Mouse (Mus musculus): Measurements from ENCODE around the gene F10.
A peak's percentile ranks its signal among the peaks of the same experiment; 100 is the strongest.

F10 gene

DNA sequence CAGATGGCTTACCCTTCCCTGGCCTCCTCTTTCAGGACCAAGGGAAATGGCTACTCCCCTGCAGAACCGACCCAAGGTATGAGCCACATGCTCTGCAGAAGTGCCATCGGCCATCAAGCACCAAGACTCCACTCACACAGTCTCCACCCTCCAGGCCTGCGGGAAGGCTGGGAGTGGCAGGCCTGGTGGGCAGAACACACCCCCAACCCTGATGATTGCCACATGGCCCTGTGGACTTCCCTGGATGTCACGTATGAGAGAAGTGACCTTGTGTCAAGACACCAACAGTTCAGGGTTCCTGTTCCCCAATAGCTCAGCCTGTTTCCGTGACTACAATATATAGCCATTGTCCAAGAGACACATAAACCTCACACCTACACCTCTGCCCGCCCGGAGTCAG lies at the start of gene F10:
Gene F10 (plus strand): TSS at position 294 of the 400 bp plus-strand sequence.
- no peak for DNase-seq

- DNase-seq: peak; percentile 79 to 80
Measured at GRCm38 (mm10) chr8:12987571-12987970, 49.5 kb upstream of the F10 start.

DNA sequence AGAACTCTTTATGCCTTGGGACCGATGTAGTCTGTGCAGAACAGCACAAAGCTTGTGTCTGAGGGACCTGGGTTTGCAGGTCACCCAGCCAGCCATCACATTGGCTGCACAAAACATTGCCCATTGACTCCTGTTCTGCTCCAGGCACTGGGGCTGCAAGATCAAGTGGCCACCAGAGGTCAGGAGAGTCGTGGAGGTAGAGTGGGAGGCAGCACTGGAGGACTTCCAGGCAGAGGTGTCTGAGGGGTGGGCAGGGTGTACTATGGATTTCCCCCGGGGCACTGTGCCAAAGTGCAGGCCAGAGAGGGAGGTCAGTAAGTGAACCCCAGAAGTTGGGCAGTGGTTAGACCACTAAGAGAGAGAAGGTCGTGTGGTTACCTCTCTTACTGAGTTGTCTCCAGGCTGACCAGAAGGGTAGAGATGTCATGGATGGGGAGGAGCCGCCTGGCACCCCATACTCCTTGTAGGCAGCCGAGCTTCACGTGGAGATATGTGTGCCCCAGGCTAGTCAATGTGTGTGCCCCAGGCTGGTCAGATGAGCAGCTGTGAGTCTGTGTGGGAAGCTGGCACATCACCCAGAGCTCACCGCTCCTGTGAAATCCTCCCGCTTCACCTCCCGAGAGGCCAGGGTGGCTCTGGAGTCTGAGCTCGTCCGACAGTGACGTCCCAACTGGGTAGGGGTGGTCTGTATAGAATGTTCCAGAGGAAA lies 48.2 kb upstream of the F10 start:
- DNase-seq: peak; percentile 53 to 64

- DNase-seq: no peak
Measured at GRCm38 (mm10) chr8:12991411-12991810, 45.7 kb upstream of the F10 start.

- no peak for DNase-seq
Measured at GRCm38 (mm10) chr8:12994468-12994867, 42.6 kb upstream of the F10 start.

- DNase-seq: peak in 1 of 2 experiments; percentile 62
Measured at GRCm38 (mm10) chr8:12995481-12995880, 41.6 kb upstream of the F10 start.

DNA sequence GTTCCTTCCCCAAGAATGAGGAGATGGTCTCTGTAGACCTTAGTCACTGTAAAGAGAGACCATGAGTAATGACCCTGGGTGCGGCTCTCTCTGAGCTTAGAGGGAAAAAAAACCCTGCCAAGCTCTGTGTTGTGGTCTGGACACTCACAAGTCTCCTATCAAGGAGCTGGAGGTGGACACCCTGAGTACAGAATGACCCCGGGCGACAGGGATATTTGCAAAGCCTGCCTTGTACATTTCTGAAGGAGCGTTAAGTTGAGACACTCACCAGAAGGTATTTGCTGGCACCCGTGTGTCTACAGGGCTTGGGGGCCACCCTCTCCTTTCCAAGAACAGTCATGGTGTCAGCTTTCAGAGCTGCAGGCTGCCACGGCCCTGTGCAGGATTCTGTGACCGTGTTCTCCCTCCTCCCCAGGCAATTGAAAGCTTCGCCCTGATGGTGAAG lies 40.3 kb upstream of the F10 start:
- no peak for DNase-seq

DNA sequence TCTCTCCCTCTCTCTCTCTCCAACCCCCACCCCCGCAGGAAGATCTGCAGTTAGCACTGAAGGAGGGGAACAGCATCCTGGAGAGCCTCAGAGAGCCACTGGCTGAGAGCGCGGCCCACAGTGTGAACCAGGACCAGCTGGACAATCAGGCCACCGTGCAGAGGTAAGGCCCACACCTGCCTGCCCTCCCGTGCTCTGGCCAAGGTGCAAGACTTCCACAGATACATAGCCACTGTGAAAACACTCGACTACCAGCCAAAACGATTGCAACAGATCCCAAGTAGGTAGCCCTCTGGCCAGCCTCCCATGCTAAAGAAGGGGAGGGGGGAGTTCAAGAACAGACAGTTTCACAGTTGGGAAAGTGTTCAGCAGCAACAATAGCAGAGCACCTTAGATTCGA lies 38.8 kb upstream of the F10 start:
- no peak for DNase-seq

DNA sequence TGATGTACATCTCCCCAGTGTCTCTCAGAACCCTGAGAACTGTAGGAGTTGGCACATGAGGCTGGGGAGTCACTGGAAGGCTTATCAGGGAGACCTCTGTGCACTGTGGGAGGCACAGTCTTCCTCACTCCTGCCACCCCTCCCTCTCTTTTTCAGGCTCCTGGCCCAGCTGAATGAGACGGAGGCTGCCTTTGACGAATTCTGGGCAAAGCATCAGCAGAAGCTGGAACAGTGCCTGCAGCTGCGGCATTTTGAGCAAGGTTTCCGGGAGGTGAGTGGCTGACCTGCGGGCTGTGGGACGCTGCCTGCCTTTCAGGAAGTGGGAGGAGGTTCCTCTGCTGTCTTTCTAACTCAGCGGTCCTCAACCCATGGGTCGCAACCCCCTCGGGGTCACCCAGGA lies 37.3 kb upstream of the F10 start:
- DNase-seq: no peak

GRCm38 (mm10) chr8:13007458-13007857 lies 29.6 kb upstream of the F10 start:
- no peak for DNase-seq

- DNase-seq: no peak
Measured at GRCm38 (mm10) chr8:13010313-13010712, 26.8 kb upstream of the F10 start.

DNA sequence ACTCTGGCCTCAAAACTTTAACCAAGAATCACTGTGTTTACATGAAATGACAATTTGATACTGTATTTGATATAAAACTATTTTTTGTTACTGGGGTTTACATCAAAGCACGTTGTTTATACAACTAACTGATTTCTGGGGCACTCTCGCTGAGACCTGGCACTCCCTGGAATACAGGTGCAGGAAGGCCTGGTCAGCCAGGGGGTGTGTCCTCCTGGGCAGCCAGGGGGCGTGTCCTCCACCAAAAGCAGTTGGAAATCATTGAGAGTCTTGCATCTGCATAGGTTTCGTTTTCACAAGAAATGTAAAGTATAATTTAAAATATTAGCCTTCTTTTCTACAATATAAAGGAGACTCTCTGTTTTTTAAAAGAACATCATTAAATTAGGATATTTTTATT lies 17.5 kb upstream of the F10 start:
- no peak for DNase-seq

- peak in 1 of 2 experiments; percentile 6 for DNase-seq
Measured at GRCm38 (mm10) chr8:13021830-13022229, 15.3 kb upstream of the F10 start.

DNA sequence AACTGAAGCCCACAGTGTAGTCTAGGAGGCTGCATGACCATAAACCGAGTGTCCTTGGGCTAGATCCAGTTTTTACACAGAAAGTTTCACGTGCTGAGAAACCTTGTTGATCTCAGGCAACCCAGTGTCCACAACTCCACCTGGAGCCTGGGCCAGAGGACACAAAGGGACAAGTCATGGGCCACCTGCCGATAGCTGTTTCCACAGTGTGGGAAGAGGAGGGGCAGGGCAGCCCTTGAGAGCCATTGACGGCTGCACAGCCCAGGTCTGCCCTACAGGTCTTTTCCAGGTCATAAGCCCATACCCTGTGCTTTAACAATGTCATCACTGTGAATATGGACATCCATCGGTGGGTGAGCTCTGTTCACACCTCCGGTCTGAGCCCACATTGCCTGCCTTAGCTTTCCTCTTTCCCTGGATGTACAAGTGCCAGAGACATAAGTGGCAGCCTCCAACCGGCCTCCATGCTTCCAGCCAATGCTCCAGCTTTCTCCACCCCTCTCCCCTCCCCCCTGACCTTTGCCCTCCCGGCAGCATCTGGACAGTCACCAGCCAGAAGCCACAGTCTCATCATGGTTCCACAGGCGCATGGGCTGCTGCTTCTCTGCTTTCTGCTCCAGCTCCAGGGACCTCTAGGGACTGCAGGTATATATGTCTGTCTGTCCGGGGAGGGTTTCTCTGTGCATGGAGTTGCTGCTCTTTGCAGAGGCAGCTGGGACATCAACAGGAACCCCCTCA lies 11.5 kb upstream of the F10 start, which contains the start of gene F7:
Gene F7 (plus strand): TSS at position 548 of the 738 bp plus-strand sequence.
- DNase-seq: no peak

GRCm38 (mm10) chr8:13027615-13028014 lies 9.5 kb upstream of the F10 start:
- DNase-seq: no peak

GRCm38 (mm10) chr8:13028482-13028881 lies 8.6 kb upstream of the F10 start:
- DNase-seq: peak; percentile 34 to 50

DNA sequence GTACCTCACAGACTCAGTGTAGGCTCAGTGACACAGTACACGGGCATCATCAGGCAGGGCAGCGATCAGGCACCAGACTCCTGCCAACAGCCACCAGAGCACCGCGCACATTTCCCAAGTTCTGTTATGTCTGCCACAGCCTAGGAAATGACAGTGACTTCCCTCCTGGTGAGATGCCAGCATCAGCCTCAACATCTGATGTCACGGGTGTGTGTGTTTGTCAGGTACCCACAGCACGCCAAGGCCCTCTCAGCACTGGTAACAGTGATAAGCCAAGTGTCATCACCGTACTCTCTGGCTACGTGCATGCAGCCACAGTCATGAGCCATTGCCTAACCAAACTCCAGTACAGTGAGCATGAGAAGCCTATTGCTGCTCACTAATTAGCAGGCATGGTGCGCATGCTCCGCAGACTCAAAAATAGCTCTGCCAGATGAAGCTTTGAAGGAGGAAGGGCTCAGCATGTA lies 729 bp upstream of the F10 start:
- DNase-seq: no peak

DNA sequence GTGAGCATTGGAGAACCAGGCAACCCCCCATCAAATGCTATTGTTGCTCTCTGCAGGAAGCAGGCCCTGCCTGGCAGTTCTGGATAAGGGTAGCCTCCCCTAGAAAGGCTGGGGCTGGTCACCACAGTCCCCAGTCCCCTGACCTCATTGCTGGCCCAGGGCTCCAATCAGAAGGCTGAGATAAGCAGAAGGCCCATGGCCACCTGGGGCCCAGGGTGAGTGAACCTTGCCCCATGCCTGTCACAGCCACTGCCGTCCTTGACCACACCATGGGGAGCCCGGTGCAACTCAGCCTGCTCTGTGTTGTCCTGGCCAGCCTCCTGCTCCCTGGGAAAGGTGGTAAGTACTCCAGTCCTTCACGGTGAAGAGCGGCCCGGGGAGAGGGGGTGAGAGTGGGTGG lies 461 bp downstream of the F10 start:
- no peak for DNase-seq

DNA sequence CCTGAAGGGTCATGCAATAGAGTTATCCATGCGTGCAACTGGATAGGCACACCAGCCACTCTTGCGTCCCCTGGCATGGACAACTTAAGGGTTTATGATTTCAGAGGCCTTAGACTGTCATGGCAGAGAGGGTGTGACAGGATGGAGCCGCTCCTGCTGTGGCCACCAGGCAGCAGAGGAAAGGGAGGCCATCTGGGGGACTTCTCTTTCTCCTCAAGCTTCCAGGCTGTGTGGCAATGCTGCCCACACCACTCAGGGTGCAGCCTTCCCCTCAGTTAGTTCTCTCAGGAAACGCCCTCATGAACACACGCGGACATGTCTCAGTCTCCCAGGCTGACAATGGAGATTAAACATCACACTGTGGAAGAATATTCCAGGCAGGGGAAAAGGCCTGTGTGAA lies 1.9 kb downstream of the F10 start:
- DNase-seq: no peak

GRCm38 (mm10) chr8:13041459-13041858 lies 4.4 kb downstream of the F10 start:
- DNase-seq: no peak

- no peak for DNase-seq
Measured at GRCm38 (mm10) chr8:13047652-13048051, 10.5 kb downstream of the F10 start.

GRCm38 (mm10) chr8:13050550-13050949 lies 13.4 kb downstream of the F10 start:
- DNase-seq: no peak

- no peak for DNase-seq
Measured at GRCm38 (mm10) chr8:13057351-13057750, 20.2 kb downstream of the F10 start.

Measured in cerebellum, postnatal 25 days (tissue).